In the genomic region with DNA sequence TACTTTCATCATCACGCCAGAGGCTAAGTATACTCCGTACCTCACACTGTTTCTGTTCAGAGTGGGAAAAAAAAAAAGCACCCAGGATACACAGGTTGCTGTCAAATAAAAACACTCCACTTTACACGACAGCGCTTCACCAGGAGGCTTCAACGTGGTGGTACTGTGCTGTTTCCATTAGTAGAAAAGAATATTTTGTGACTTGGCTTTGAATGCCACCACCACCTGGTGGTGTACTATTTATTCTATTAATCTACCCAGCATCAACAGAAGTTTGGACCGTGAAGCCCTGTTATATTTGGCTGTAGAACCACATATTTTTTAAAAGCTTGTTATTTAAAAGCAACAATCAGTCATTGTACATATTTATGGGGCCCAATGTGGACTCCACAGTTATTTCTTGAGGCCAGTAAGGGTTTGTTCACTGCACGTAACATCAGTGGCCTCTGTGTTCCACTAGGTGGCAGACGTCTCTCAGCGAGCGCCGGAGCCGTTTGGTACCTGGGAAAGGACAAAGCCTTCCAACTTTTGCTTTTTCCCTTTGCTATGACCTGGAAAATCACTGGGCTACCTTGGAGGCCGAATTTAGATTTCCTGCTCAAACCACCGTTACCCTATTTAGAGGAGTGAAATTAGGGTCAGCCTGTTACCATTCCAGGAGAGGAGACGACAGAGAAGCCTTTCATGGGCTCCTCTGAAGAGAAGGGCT, we compare ENCODE assay signal across 8 mouse cellular contexts. TPM values are rescaled to one million over a fixed set of nuclear protein-coding genes. Genes with fewer than 3 reads are reported as not detected.
DNase-seq lines count a peak whose midpoint lies in the region; ATAC-seq and TF ChIP-seq lines count a peak whose summit lies in the region.

No protein-coding gene starts in this region.

- no peak for TF ChIP-seq POLR2A in spleen, adult 2 months (IDR thresholded peaks at IDR 0.05; ENCODE audit: low read depth, low read length)

- WGBS in limb, embryonic 11.5 days, result 32% methylated on average over 15 of the region's 15 CpGs
- WGBS in midbrain, embryonic 16.5 days, result 27% methylated on average over 15 of the region's 15 CpGs
- WGBS in spleen, adult 2 months, result 23% methylated on average over 15 of the region's 15 CpGs

- no peak overlapping the region for H3K27ac ChIP-seq in limb, embryonic 11.5 days (replicated peaks; ENCODE audit: low read depth, low read length)
- no peak overlapping the region for H3K27ac ChIP-seq in midbrain, embryonic 16.5 days (ENCODE audit: low read length)
- H3K27ac ChIP-seq in spleen, adult 2 months (ENCODE audit: insufficient read depth, low read length), result no peak overlapping the region

- intact Hi-C loops in gastrocnemius, postnatal 14 days (cut with DNase I; ENCODE audit: low total_unique reads), result loop anchor here (5.0 to 10.0 kb wide), 2 partner anchors 174 to 316 kb away; a partner anchor contains a TSS

- no peak overlapping the region for H3K4me2 ChIP-seq in limb, embryonic 11.5 days (ENCODE audit: low read depth, severe bottlenecking)
- peak overlapping the region; percentile 3; the same call in 1 of the 2 replicates for H3K4me2 ChIP-seq in midbrain, embryonic 16.5 days (ENCODE audit: low read length)

- no peaks in the 10 kb centered on the region for H3K9me3 ChIP-seq in limb, embryonic 11.5 days (ENCODE audit: control insufficient read depth, low read length)
- H3K9me3 ChIP-seq in midbrain, embryonic 16.5 days (replicated peaks; ENCODE audit: control insufficient read depth, low read length, poor library complexity, severe bottlenecking), result no peaks in the 10 kb centered on the region

- DNase-seq in 416B (ENCODE audit: low read depth), result peak; percentile 76
- peak; percentile 48 to 60 for DNase-seq in adrenal gland, adult 18-20 months (ENCODE audit: low spot score in 2 of 2)
- peak; percentile 83 for DNase-seq in embryo, embryonic 10.5 days (ENCODE audit: low spot score)
- DNase-seq in gastrocnemius, postnatal 14 days, result peak; percentile 60
- DNase-seq in kidney, adult 9 months, result peak; percentile 67
- peak; percentile 79 for DNase-seq in limb, embryonic 11.5 days (ENCODE audit: low spot score)
- DNase-seq in spleen, adult 2 months (ENCODE audit: low read depth in 1 of 2, low spot score in 2 of 2), result peak; percentile 9 to 48

- H3K4me1 ChIP-seq in limb, embryonic 11.5 days (ENCODE audit: control insufficient read depth, insufficient read depth, low read length), result no peaks in the 10 kb centered on the region
- H3K4me1 ChIP-seq in midbrain, embryonic 16.5 days (ENCODE audit: control insufficient read depth, insufficient read depth, low read length), result no peaks in the 10 kb centered on the region; the same call in 1 of the 2 replicates
- no peaks in the 10 kb centered on the region for H3K4me1 ChIP-seq in spleen, adult 2 months (ENCODE audit: control insufficient read depth, insufficient read depth, insufficient read length)

- H3K36me3 ChIP-seq in limb, embryonic 11.5 days (ENCODE audit: control insufficient read depth, insufficient read depth, low read length), result no peaks in the 10 kb centered on the region
- no peaks in the 10 kb centered on the region for H3K36me3 ChIP-seq in midbrain, embryonic 16.5 days (ENCODE audit: control insufficient read depth, insufficient read depth, low read length)
- no peaks in the 10 kb centered on the region for H3K36me3 ChIP-seq in spleen, adult 2 months (ENCODE audit: control insufficient read depth, insufficient read depth, low read length)

- peak; percentile 94 for TF ChIP-seq CTCF in spleen, adult 2 months (IDR thresholded peaks at IDR 0.05; ENCODE audit: extremely low read depth, insufficient read depth, insufficient read length, insufficient replicate concordance)

- no peaks in the 10 kb centered on the region for H3K27me3 ChIP-seq in limb, embryonic 11.5 days (ENCODE audit: control insufficient read depth, insufficient read depth, low read length)
- no peaks in the 10 kb centered on the region for H3K27me3 ChIP-seq in midbrain, embryonic 16.5 days (ENCODE audit: control insufficient read depth, insufficient read depth, low read depth, low read length)
- H3K27me3 ChIP-seq in spleen, adult 2 months (ENCODE audit: control insufficient read depth, insufficient read depth, low read length), result no peaks in the 10 kb centered on the region

- ATAC-seq in limb, embryonic 11.5 days (ENCODE audit: insufficient number of reproducible peaks, low FRiP score, low TSS enrichment, low read depth), result peak; percentile 71; the same call in 1 of the 2 replicates
- ATAC-seq in midbrain, embryonic 16.5 days, result peak; percentile 86

- H3K4me3 ChIP-seq in limb, embryonic 11.5 days (ENCODE audit: low read depth, low read length), result no peak overlapping the region
- H3K4me3 ChIP-seq in midbrain, embryonic 16.5 days (ENCODE audit: low read depth, low read length), result no peak overlapping the region
- no peak overlapping the region for H3K4me3 ChIP-seq in spleen, adult 2 months (ENCODE audit: extremely low read depth, insufficient read depth, insufficient read length)

- H3K9ac ChIP-seq in limb, embryonic 11.5 days (ENCODE audit: low read length), result no peak overlapping the region
- H3K9ac ChIP-seq in midbrain, embryonic 16.5 days (ENCODE audit: low read depth, low read length), result no peak overlapping the region

RNA-seq across cellular contexts. Expression of a gene that starts 48.3 kb away (rescaled TPM):
- total RNA-seq in adrenal gland, adult 18-20 months (2021), result 10 to 100 TPM; 46.3 to 76.4 TPM
- total RNA-seq in gastrocnemius, postnatal 14 days (2021), result 1 to 10 TPM; 6.3 to 8.0 TPM
- 36.3 and 38.3 TPM in 2 replicates for polyA plus RNA-seq in limb, embryonic 11.5 days (2014; fragmentation: Nextera tagmentation; extraction: Ambion mirVana)
- polyA plus RNA-seq in midbrain, embryonic 16.5 days (2015; fragmentation: Nextera tagmentation; extraction: Ambion mirVana), result 4.3 and 5.2 TPM in 2 replicates
- polyA plus RNA-seq in spleen, adult 2 months (2012; rRNA removed), result 1.7 and 3.2 TPM in 2 replicates

Comparison
In these comparisons a context has a peak if more than half of its experiments do, and no peak if none do; other contexts are left out.
1. DNase-seq: peak in every context shown above with its lines; median percentile 83 in embryo, embryonic 10.5 days; 79 in limb, embryonic 11.5 days; 76 in 416B; 67 in kidney, adult 9 months; 60 in gastrocnemius, postnatal 14 days; 54 in adrenal gland, adult 18-20 months; 28 in spleen, adult 2 months.